Mouse (Mus musculus) spleen, adult 2 months (tissue): ENCODE data around the gene Gpc6. TPM values are rescaled to one million over a fixed set of nuclear protein-coding genes. Genes with fewer than 3 reads are reported as not detected.

ENCODE experiments used
- DNase-seq, 2 experiments: peaks; one replicate each; pipeline versions ENCODE4 v3.0.0 to v3.0.0-alpha.2; 2012 to 2021; ENCODE audit warnings: low spot score in 2 of 2, low read depth in 1 of 2
- H3K27ac ChIP-seq: fragments of 200-500 bp; 2 replicates; pipeline ENCODE4 v1.5.1; 2012; ENCODE audit warnings: low read length, inconsistent platforms; ENCODE audit not compliant: insufficient read depth
- H3K27me3 ChIP-seq: fragments of 200-500 bp; 2 replicates; pipeline ENCODE4 v1.6.1; 2012; ENCODE audit warnings: mild to moderate bottlenecking, moderate library complexity, low read length, inconsistent platforms; ENCODE audit not compliant: control insufficient read depth, insufficient read depth
- H3K36me3 ChIP-seq: fragments of 200-500 bp; 2 replicates; pipeline ENCODE4 v1.6.1; 2012; ENCODE audit warnings: mild to moderate bottlenecking, low read length, inconsistent platforms; ENCODE audit not compliant: control insufficient read depth, insufficient read depth
- H3K4me1 ChIP-seq: fragments of 200-500 bp; 2 replicates; pipeline ENCODE4 v1.6.1; 2011; ENCODE audit warnings: inconsistent platforms; ENCODE audit not compliant: control insufficient read depth, insufficient read depth, insufficient read length
- H3K4me3 ChIP-seq: fragments of 200-500 bp; 2 replicates; pipeline ENCODE4 v1.5.1; 2011; ENCODE audit warnings: mild to moderate bottlenecking, inconsistent platforms; ENCODE audit not compliant: insufficient read depth, insufficient read length; ENCODE audit errors: extremely low read depth
- CTCF ChIP-seq: fragments of 200-500 bp; IDR thresholded peaks from 2 replicates; pipeline ENCODE4 v1.5.1; 2011; ENCODE audit warnings: mild to moderate bottlenecking, inconsistent platforms; ENCODE audit not compliant: insufficient read depth, insufficient read length, insufficient replicate concordance; ENCODE audit errors: extremely low read depth
- POLR2A ChIP-seq: fragments of 200-500 bp; IDR thresholded peaks from 2 replicates; pipeline ENCODE4 v1.6.1; 2011; ENCODE audit warnings: low read depth, low read length, inconsistent platforms
- WGBS: fragments of 180-500 bp; shearing (Covaris S2); methylation state at CpG from one replicate; pipeline ENCODE4 v1.1.7; 2018; 5-methylcytosine and 5-hydroxymethylcytosine counted together
- polyA plus RNA-seq: library from polyadenylated mRNA; depleted of rRNA; stranded (reverse); fragments of >200 nt; gene quantifications from 2 replicates; pipeline ENCODE4 v1.2.3, GENCODE M21; 2012

Gpc6 gene
- polyA plus RNA-seq, 1 experiment = 0.67 TPM

- Histone ChIP-seq H3K4me1 (no peaks in the 10 kb centered on the region), H3K27me3 (no peaks in the 10 kb centered on the region), H3K36me3 (no peaks in the 10 kb centered on the region), H3K27ac (no peak overlapping the region), H3K4me3 (no peak overlapping the region)
- no peak for DNase-seq
- TF ChIP-seq POLR2A (no peak), CTCF (no peak)
- WGBS = 78% methylated on average over 1 of the region's 1 CpGs
Measured at GRCm38 (mm10) chr14:117000376-117000775, 75.3 kb downstream of the Gpc6 start.

GRCm38 (mm10) chr14:117002313-117002712, 77.2 kb downstream of the Gpc6 start:
- DNase-seq = no peak
- H3K27me3 ChIP-seq = no peaks in the 10 kb centered on the region
- no peak overlapping the region for H3K27ac ChIP-seq
- 81% methylated on average over 8 of the region's 8 CpGs for WGBS
- no peak for TF ChIP-seq POLR2A
- TF ChIP-seq CTCF = no peak
- no peaks in the 10 kb centered on the region for H3K36me3 ChIP-seq
- H3K4me1 ChIP-seq = no peaks in the 10 kb centered on the region
- no peak overlapping the region for H3K4me3 ChIP-seq

- no peak for DNase-seq
- WGBS = 84% methylated on average over 3 of the region's 3 CpGs
- TF ChIP-seq POLR2A (no peak), CTCF (no peak)
Measured at GRCm38 (mm10) chr14:117008781-117009180, 83.7 kb downstream of the Gpc6 start.

GRCm38 (mm10) chr14:117012969-117013368, 87.9 kb downstream of the Gpc6 start:
- no peak for DNase-seq
- no peaks in the 10 kb centered on the region for H3K4me1 ChIP-seq
- TF ChIP-seq CTCF = no peak
- no peak for TF ChIP-seq POLR2A
- no peaks in the 10 kb centered on the region for H3K36me3 ChIP-seq
- no peaks in the 10 kb centered on the region for H3K27me3 ChIP-seq
- H3K4me3 ChIP-seq = no peak overlapping the region
- no peak overlapping the region for H3K27ac ChIP-seq
- 72% methylated on average over 1 of the region's 1 CpGs for WGBS

More at GRCm38 (mm10) chr14:117008781-117009180, 83.7 kb downstream of the Gpc6 start:
- Histone ChIP-seq H3K27ac (no peak overlapping the region), H3K4me1 (no peaks in the 10 kb centered on the region), H3K36me3 (no peaks in the 10 kb centered on the region), H3K27me3 (no peaks in the 10 kb centered on the region), H3K4me3 (no peak overlapping the region)

GRCm38 (mm10) chr14:117013554-117014117, 88.5 kb downstream of the Gpc6 start:
- H3K27me3 ChIP-seq = no peaks in the 10 kb centered on the region
- H3K27ac ChIP-seq = no peak overlapping the region
- no peak overlapping the region for H3K4me3 ChIP-seq
- no peaks in the 10 kb centered on the region for H3K36me3 ChIP-seq
- no peaks in the 10 kb centered on the region for H3K4me1 ChIP-seq
- 70% methylated on average over 3 of the region's 3 CpGs for whole genome bisulfite sequencing
- DNase-seq = no peak
- no peak for TF ChIP-seq CTCF
- no peak for TF ChIP-seq POLR2A

GRCm38 (mm10) chr14:117015333-117015922, 90.3 kb downstream of the Gpc6 start:
- no peak overlapping the region for H3K4me3 ChIP-seq
- no peak for DNase-seq
- no peaks in the 10 kb centered on the region for H3K4me1 ChIP-seq
- H3K27me3 ChIP-seq = no peaks in the 10 kb centered on the region
- no peak overlapping the region for H3K27ac ChIP-seq
- no peaks in the 10 kb centered on the region for H3K36me3 ChIP-seq
- 77% methylated on average over 4 of the region's 4 CpGs for WGBS
- TF ChIP-seq CTCF (no peak), POLR2A (no peak)

GRCm38 (mm10) chr14:117022180-117022799, 97.2 kb downstream of the Gpc6 start:
- no peak overlapping the region for H3K4me3 ChIP-seq
- no peak overlapping the region for H3K27ac ChIP-seq
- H3K27me3 ChIP-seq = no peaks in the 10 kb centered on the region
- 82% methylated on average over 5 of the region's 5 CpGs for WGBS
- TF ChIP-seq POLR2A (no peak), CTCF (no peak)
- H3K36me3 ChIP-seq = no peaks in the 10 kb centered on the region
- no peaks in the 10 kb centered on the region for H3K4me1 ChIP-seq
- no peak for DNase-seq
